Mouse (Mus musculus): Measurements from ENCODE around the gene Pltp.

GRCm38 (mm10) chr2:164803201-164803920 is 54.1 kb downstream of the Pltp start:
- TF ChIP-seq CTCF (IDR thresholded peaks at IDR 0.05) (no peak), EP300 (IDR thresholded peaks at IDR 0.05) (no peak)
